Mouse (Mus musculus) erythroblast, embryonic 14.5 days (primary cell): ENCODE data around the gene Nmt1.

ENCODE experiments used
- GATA1 ChIP-seq: IDR thresholded peaks from 2 replicates; pipeline ENCODE4 v1.6.1; 2012; ENCODE audit warnings: low read length, inconsistent platforms, mixed read lengths
- TAL1 ChIP-seq: IDR thresholded peaks from 3 replicates; pipeline ENCODE4 v1.6.1; 2012; ENCODE audit warnings: low read length, inconsistent platforms, mixed read lengths

DNA sequence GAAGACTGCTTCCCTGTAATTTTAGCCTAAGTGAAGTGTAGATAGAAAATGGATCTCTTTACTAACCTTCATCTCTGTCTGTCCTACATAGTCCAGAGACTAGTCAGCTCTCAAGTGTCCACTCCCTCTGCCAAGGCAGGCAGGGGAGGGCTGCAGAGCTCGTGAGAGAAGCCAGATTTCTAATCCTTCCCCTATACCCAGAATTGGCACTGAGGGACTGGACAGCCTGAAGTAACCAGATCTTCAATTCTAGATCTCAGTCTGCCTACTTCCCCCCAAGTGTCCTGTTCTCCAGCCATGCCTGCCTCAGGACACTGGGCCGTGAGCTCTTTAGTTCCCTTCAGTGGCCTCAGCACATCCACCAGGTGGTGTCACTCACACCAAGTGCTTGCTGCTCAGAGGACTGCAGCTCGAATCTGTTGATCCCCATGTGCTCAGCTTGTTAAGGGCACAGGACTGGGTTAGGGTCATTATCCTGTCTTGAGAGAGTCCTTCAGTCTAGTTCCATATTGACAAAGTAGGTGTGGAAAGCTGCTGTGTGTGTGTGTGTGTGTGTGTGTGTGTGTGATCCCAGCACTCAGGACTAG, 30.6 kb downstream of the Nmt1 start:
- TF ChIP-seq TAL1 (no peak), GATA1 (no peak)
